Mouse (Mus musculus) ES-E14 (cell line): ENCODE measurements around the gene Tkt.

Source experiments
- HCFC1 ChIP-seq: IDR thresholded peaks from 2 replicates; pipeline ENCODE4 v1.6.1; 2012; ENCODE audit warnings: low read length, inconsistent platforms, borderline replicate concordance; ENCODE audit not compliant: insufficient read depth
- ZC3H11A ChIP-seq: IDR thresholded peaks from 2 replicates; pipeline ENCODE4 v1.6.1; 2012; ENCODE audit warnings: low read depth, mild to moderate bottlenecking, inconsistent platforms, low read length, borderline replicate concordance

- TF ChIP-seq ZC3H11A (no peak), HCFC1 (no peak)
Observed at GRCm38 (mm10) chr14:30523356-30523755, 24.8 kb upstream of the Tkt start.
